In the genomic region with DNA sequence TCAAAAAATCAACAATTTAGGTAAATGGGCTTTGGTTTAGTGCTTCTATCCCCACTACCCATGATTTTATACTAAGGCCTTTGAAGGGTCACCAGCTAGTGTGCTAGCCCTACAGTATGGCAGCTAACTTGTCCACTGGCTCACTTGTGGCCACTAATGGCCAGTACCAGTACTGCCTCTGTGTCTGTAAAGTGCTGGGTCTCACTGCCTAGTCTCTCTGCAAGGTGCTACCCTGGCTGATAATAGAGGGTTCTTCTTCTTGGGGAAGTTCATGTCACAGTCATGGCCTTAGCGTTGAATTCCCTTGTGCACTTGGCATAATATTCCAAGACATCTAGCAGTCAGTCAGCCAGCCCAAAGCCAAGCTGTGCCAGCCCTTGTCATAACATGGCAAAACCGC, we compare ENCODE assay signal across 9 mouse cellular contexts. TPM values are rescaled to one million over a fixed set of nuclear protein-coding genes. Genes with fewer than 3 reads are reported as not detected.
DNase-seq lines count a peak whose midpoint lies in the region; ATAC-seq and TF ChIP-seq lines count a peak whose summit lies in the region.
"Had no signal": no experiment of that assay in that cellular context is flagged by ENCODE, and none has a peak within 500 bp of the region (broad histone marks: within the 10 kb centered on the region; RNA-seq: fewer than 3 reads in every experiment).

No protein-coding gene starts in this region.

- no peak overlapping the region for H3K9ac ChIP-seq in hindbrain, embryonic 16.5 days (ENCODE audit: low read depth, low read length)
- H3K9ac ChIP-seq in hindbrain, embryonic 14.5 days, result no peak overlapping the region
- H3K9ac ChIP-seq in CH12.LX (ENCODE audit: insufficient read depth, low read depth), result no peak overlapping the region
- H3K9ac ChIP-seq: embryonic facial prominence, embryonic 15.5 days had no signal

- no peaks in the 10 kb centered on the region; the same call in 1 of the 2 replicates for H3K9me3 ChIP-seq in hindbrain, embryonic 16.5 days (ENCODE audit: control insufficient read depth, low read length)
- H3K9me3 ChIP-seq in hindbrain, embryonic 14.5 days (ENCODE audit: control insufficient read depth, low read length), result no peaks in the 10 kb centered on the region
- H3K9me3 ChIP-seq in CH12.LX (replicated peaks; ENCODE audit: low read length), result no peaks in the 10 kb centered on the region
- H3K9me3 ChIP-seq: embryonic facial prominence, embryonic 15.5 days had no signal

- H3K4me1 ChIP-seq in hindbrain, embryonic 16.5 days (ENCODE audit: control insufficient read depth, insufficient read depth, low read depth, low read length), result no peaks in the 10 kb centered on the region
- no peaks in the 10 kb centered on the region for H3K4me1 ChIP-seq in hindbrain, embryonic 14.5 days (replicated peaks; ENCODE audit: control insufficient read depth, insufficient read depth, low read length)
- no peaks in the 10 kb centered on the region for H3K4me1 ChIP-seq in CH12.LX (ENCODE audit: control insufficient read depth in 1 of 2, insufficient read depth in 2 of 2)
- H3K4me1 ChIP-seq: embryonic facial prominence, embryonic 15.5 days had no signal

- DNase-seq in hindbrain, embryonic 14.5 days (ENCODE audit: low spot score), result no peak
- peak; percentile 36 for DNase-seq in CH12.LX (ENCODE audit: extremely low read depth)
- DNase-seq in adrenal gland, adult 2 months, result peak; percentile 43
- DNase-seq in urinary bladder, adult 18-20 months (ENCODE audit: low spot score in 2 of 2), result no peak
- no peak for DNase-seq in frontal cortex, adult 2 months (ENCODE audit: extremely low spot score in 1 of 2, low spot score in 1 of 2)

- ATAC-seq in hindbrain, embryonic 16.5 days, result peak; percentile 58; the same call in 1 of the 2 replicates
- no peak for ATAC-seq in hindbrain, embryonic 14.5 days (ENCODE audit: low FRiP score)
- ATAC-seq in inflammation-experienced regulatory T-cells, adult 6 months, result peak; percentile 43
- ATAC-seq in neutrophil, adult 5-6 weeks (ENCODE audit: extremely low read depth, insufficient number of reproducible peaks, low FRiP score, poor library complexity, severe bottlenecking), result 0 out of 2 replicates have a peak, but pooled peaks have one; percentile 56

- in situ Hi-C loops in CH12.LX (cut with MboI; ENCODE audit: low pct_ligation_motif_present, low pct_unique_long_range_greater_than_20kb, low sequenced_read_pairs), result no loop called here

- 98% methylated on average over 2 of the region's 2 CpGs for WGBS in hindbrain, embryonic 16.5 days
- WGBS in hindbrain, embryonic 14.5 days, result 95% methylated on average over 2 of the region's 2 CpGs

- H3K36me3 ChIP-seq in hindbrain, embryonic 16.5 days (ENCODE audit: control insufficient read depth, insufficient read depth, low read length), result peaks cover 2% of the 10 kb centered on the region; the same call in 1 of the 2 replicates
- H3K36me3 ChIP-seq in hindbrain, embryonic 14.5 days (replicated peaks; ENCODE audit: control insufficient read depth, insufficient read depth), result peaks cover 38% of the 10 kb centered on the region
- H3K36me3 ChIP-seq in CH12.LX (replicated peaks in 1 of 2; ENCODE audit: control insufficient read depth in 1 of 2, insufficient read depth in 1 of 2, low read length in 1 of 2), result peaks cover 27 to 81% of the 10 kb centered on the region in 2 experiments

- H3K27ac ChIP-seq in hindbrain, embryonic 16.5 days (ENCODE audit: low read depth, low read length), result no peak overlapping the region
- H3K27ac ChIP-seq in hindbrain, embryonic 14.5 days, result no peak overlapping the region
- no peak overlapping the region for H3K27ac ChIP-seq in CH12.LX (ENCODE audit: insufficient read depth, low read depth)
- H3K27ac ChIP-seq: embryonic facial prominence, embryonic 15.5 days had no signal

- dilution Hi-C loops in CH12.LX (cut with MboI; ENCODE audit: extremely low pct_ligation_motif_present, extremely low pct_unique_long_range_greater_than_20kb, low sequenced_read_pairs), result no loop called here

- no peak for TF ChIP-seq EP300 in CH12.LX (IDR thresholded peaks at IDR 0.05; ENCODE audit: low read length)

- H3K4me3 ChIP-seq in hindbrain, embryonic 16.5 days (ENCODE audit: low read length), result no peak overlapping the region
- H3K4me3 ChIP-seq in hindbrain, embryonic 14.5 days (replicated peaks; ENCODE audit: low read length), result no peak overlapping the region
- H3K4me3 ChIP-seq in CH12.LX (replicated peaks in 1 of 3; ENCODE audit: low read depth in 2 of 3, low read length in 2 of 3, poor library complexity in 1 of 3), result no peak overlapping the region
- H3K4me3 ChIP-seq: embryonic facial prominence, embryonic 15.5 days had no signal

- H3K27me3 ChIP-seq in hindbrain, embryonic 16.5 days (replicated peaks; ENCODE audit: control insufficient read depth, insufficient read depth, low read length), result no peaks in the 10 kb centered on the region
- no peaks in the 10 kb centered on the region for H3K27me3 ChIP-seq in hindbrain, embryonic 14.5 days (ENCODE audit: control insufficient read depth, insufficient read depth, low read length)
- no peaks in the 10 kb centered on the region for H3K27me3 ChIP-seq in CH12.LX (replicated peaks)
- H3K27me3 ChIP-seq: embryonic facial prominence, embryonic 15.5 days had no signal

- H3K4me2 ChIP-seq in hindbrain, embryonic 16.5 days (ENCODE audit: low read length), result no peak overlapping the region
- no peak overlapping the region for H3K4me2 ChIP-seq in hindbrain, embryonic 14.5 days (replicated peaks)
- no peak overlapping the region for H3K4me2 ChIP-seq in CH12.LX (ENCODE audit: insufficient read depth, low read depth, poor library complexity, severe bottlenecking)
- H3K4me2 ChIP-seq: embryonic facial prominence, embryonic 15.5 days had no signal

- TF ChIP-seq POLR2A in CH12.LX (IDR thresholded peaks at IDR 0.05; ENCODE audit: low read depth, low read length), result no peak

- TF ChIP-seq RAD21 in CH12.LX (IDR thresholded peaks at IDR 0.05; ENCODE audit: low read depth, low read length), result peak; percentile 60

- peak; percentile 69 to 76 for TF ChIP-seq CTCF in CH12.LX (conservative IDR thresholded peaks at IDR 0.05 in 1 of 2, IDR thresholded peaks at IDR 0.05 in 1 of 2; ENCODE audit: low read depth in 2 of 2, low read length in 2 of 2)

- no peaks in the 10 kb centered on the region for H3K79me2 ChIP-seq in CH12.LX (replicated peaks; ENCODE audit: control insufficient read depth, extremely low read depth, insufficient read depth, poor library complexity, severe bottlenecking)

TF ChIP-seq in CH12.LX, 34 proteins besides CTCF, POLR2A, EP300 and RAD21:
- TF ChIP-seq SMC3 (IDR thresholded peaks at IDR 0.05; ENCODE audit: low read depth, low read length) (peak; percentile 51), ETS1 (conservative IDR thresholded peaks at IDR 0.05; ENCODE audit: low read depth, low read length) (no peak)

RNA-seq across cellular contexts. Expression of a gene that starts 36.0 kb away (rescaled TPM):
- 0.94 and 1.5 TPM in 2 replicates for polyA plus RNA-seq in hindbrain, embryonic 16.5 days (2015; fragmentation: Nextera tagmentation; extraction: Ambion mirVana)
- polyA plus RNA-seq in hindbrain, embryonic 14.5 days (2014; fragmentation: Nextera tagmentation; extraction: Ambion mirVana), result 0.75 and 1.1 TPM in 2 replicates
- total RNA-seq in CH12.LX (2012; rRNA removed), result 7.7 and 17.4 TPM in 2 replicates
- 12.2 and 12.9 TPM in 2 replicates for total RNA-seq in CH12.LX (2014; rRNA removed)
- polyA plus RNA-seq in CH12.LX (2012; ENCODE audit: insufficient read length, low read depth), result 14.2 and 16.5 TPM in 2 replicates
- total RNA-seq in adrenal gland, adult 2 months (2021), result under 1 TPM; 0.49 to 0.83 TPM
- polyA plus RNA-seq in adrenal gland, adult 2 months (2012; rRNA removed), result 0.73 and 0.89 TPM in 2 replicates
- polyA plus RNA-seq in inflammation-experienced regulatory T-cells, adult 6 months (2017; shearing (Covaris generic)), result 1 to 10 TPM; 3.4 to 7.0 (median 6.0) TPM
- total RNA-seq in neutrophil, adult 5-6 weeks (2017), result 0.12 and 0.25 TPM in 2 replicates
- 2.0 and 2.8 TPM in 2 replicates for polyA plus RNA-seq in frontal cortex, adult 2 months (2012; rRNA removed)

Comparison
In these comparisons a context has a peak if more than half of its experiments do, and no peak if none do; other contexts are left out.
1. DNase-seq: peak in CH12.LX (single experiment) and adrenal gland, adult 2 months (single experiment); none in hindbrain, embryonic 14.5 days (single experiment), urinary bladder, adult 18-20 months (0 of 2) and frontal cortex, adult 2 months (0 of 2).